Mouse (Mus musculus): ENCODE results near the gene Pald1.

- TF ChIP-seq CTCF (conservative IDR thresholded peaks at IDR 0.05; ENCODE audit: low read length) (no peak), POU5F1 (IDR thresholded peaks at IDR 0.05; ENCODE audit: borderline replicate concordance, low read length) (no peak)
Observed at GRCm38 (mm10) chr10:61420011-61420410, 36.7 kb upstream of the Pald1 start.
